Mouse (Mus musculus): ENCODE data around the gene Lrmp. TPM values are rescaled to one million over a fixed set of nuclear protein-coding genes. Genes with fewer than 3 reads are reported as not detected.

The Lrmp gene
- polyA plus RNA-seq, 1 experiment, result 261 TPM

GRCm38 (mm10) chr6:145171892-145172606, 56.6 kb downstream of the Lrmp start:
- Histone ChIP-seq H3K27me3 (ENCODE audit: control insufficient read depth, insufficient read depth, low read length) (no peaks in the 10 kb centered on the region), H3K4me1 (replicated peaks; ENCODE audit: control insufficient read depth, insufficient read depth, low read length) (no peaks in the 10 kb centered on the region), H3K36me3 (ENCODE audit: control insufficient read depth, insufficient read depth, low read length) (peaks cover 67% of the 10 kb centered on the region), H3K4me3 (ENCODE audit: control insufficient read depth, insufficient read depth, low read length) (no peak overlapping the region), H3K27ac (ENCODE audit: control insufficient read depth, insufficient read depth, low read length) (no peak overlapping the region)
- TF ChIP-seq POLR2A (IDR thresholded peaks at IDR 0.05; ENCODE audit: control insufficient read depth, extremely low read depth, insufficient read depth, low read length, poor library complexity) (no peak), CTCF (IDR thresholded peaks at IDR 0.05; ENCODE audit: borderline replicate concordance, control insufficient read depth, extremely low read depth, insufficient read depth, low read length, poor library complexity) (no peak)
- 96% methylated on average over 14 of the region's 14 CpGs for WGBS
- no peak for DNase-seq

GRCm38 (mm10) chr6:145173781-145174191, 58.3 kb downstream of the Lrmp start:
- WGBS, result 95% methylated on average over 11 of the region's 11 CpGs
- Histone ChIP-seq H3K27ac (ENCODE audit: control insufficient read depth, insufficient read depth, low read length) (no peak overlapping the region), H3K4me1 (replicated peaks; ENCODE audit: control insufficient read depth, insufficient read depth, low read length) (no peaks in the 10 kb centered on the region), H3K4me3 (ENCODE audit: control insufficient read depth, insufficient read depth, low read length) (no peak overlapping the region), H3K36me3 (ENCODE audit: control insufficient read depth, insufficient read depth, low read length) (peaks cover 58% of the 10 kb centered on the region), H3K27me3 (ENCODE audit: control insufficient read depth, insufficient read depth, low read length) (no peaks in the 10 kb centered on the region)
- TF ChIP-seq POLR2A (IDR thresholded peaks at IDR 0.05; ENCODE audit: control insufficient read depth, extremely low read depth, insufficient read depth, low read length, poor library complexity) (no peak), CTCF (IDR thresholded peaks at IDR 0.05; ENCODE audit: borderline replicate concordance, control insufficient read depth, extremely low read depth, insufficient read depth, low read length, poor library complexity) (no peak)
- no peak for DNase-seq

- 92% methylated on average over 9 of the region's 9 CpGs for WGBS
- Histone ChIP-seq H3K4me3 (ENCODE audit: control insufficient read depth, insufficient read depth, low read length) (no peak overlapping the region), H3K27me3 (ENCODE audit: control insufficient read depth, insufficient read depth, low read length) (no peaks in the 10 kb centered on the region), H3K4me1 (replicated peaks; ENCODE audit: control insufficient read depth, insufficient read depth, low read length) (no peaks in the 10 kb centered on the region), H3K36me3 (ENCODE audit: control insufficient read depth, insufficient read depth, low read length) (peaks cover 46% of the 10 kb centered on the region), H3K27ac (ENCODE audit: control insufficient read depth, insufficient read depth, low read length) (no peak overlapping the region)
- DNase-seq, result no peak
- TF ChIP-seq CTCF (IDR thresholded peaks at IDR 0.05; ENCODE audit: borderline replicate concordance, control insufficient read depth, extremely low read depth, insufficient read depth, low read length, poor library complexity), result no peak
Measured at GRCm38 (mm10) chr6:145175571-145175981, 60.1 kb downstream of the Lrmp start.

- DNase-seq, result no peak
- TF ChIP-seq CTCF (IDR thresholded peaks at IDR 0.05; ENCODE audit: borderline replicate concordance, control insufficient read depth, extremely low read depth, insufficient read depth, low read length, poor library complexity) (no peak), POLR2A (IDR thresholded peaks at IDR 0.05; ENCODE audit: control insufficient read depth, extremely low read depth, insufficient read depth, low read length, poor library complexity) (no peak)
- no peak overlapping the region for H3K27ac ChIP-seq (ENCODE audit: control insufficient read depth, insufficient read depth, low read length)
- H3K36me3 ChIP-seq (ENCODE audit: control insufficient read depth, insufficient read depth, low read length), result peaks cover 38% of the 10 kb centered on the region
- H3K4me3 ChIP-seq (ENCODE audit: control insufficient read depth, insufficient read depth, low read length), result no peak overlapping the region
- 94% methylated on average over 10 of the region's 10 CpGs for WGBS
- H3K27me3 ChIP-seq (ENCODE audit: control insufficient read depth, insufficient read depth, low read length), result no peaks in the 10 kb centered on the region
- H3K4me1 ChIP-seq (replicated peaks; ENCODE audit: control insufficient read depth, insufficient read depth, low read length), result no peaks in the 10 kb centered on the region
Measured at GRCm38 (mm10) chr6:145176474-145176873, 61.0 kb downstream of the Lrmp start.

- Histone ChIP-seq H3K4me3 (ENCODE audit: control insufficient read depth, insufficient read depth, low read length) (no peak overlapping the region), H3K27me3 (ENCODE audit: control insufficient read depth, insufficient read depth, low read length) (no peaks in the 10 kb centered on the region), H3K27ac (ENCODE audit: control insufficient read depth, insufficient read depth, low read length) (no peak overlapping the region), H3K36me3 (ENCODE audit: control insufficient read depth, insufficient read depth, low read length) (peaks cover 9% of the 10 kb centered on the region), H3K4me1 (replicated peaks; ENCODE audit: control insufficient read depth, insufficient read depth, low read length) (peaks cover 2% of the 10 kb centered on the region; the same call in 1 of the 2 replicates)
- peak; percentile 84 for DNase-seq
- TF ChIP-seq CTCF (IDR thresholded peaks at IDR 0.05; ENCODE audit: borderline replicate concordance, control insufficient read depth, extremely low read depth, insufficient read depth, low read length, poor library complexity), result 0 out of 2 replicates have a peak, but pooled peaks have one; percentile 66
- no peak for TF ChIP-seq POLR2A (IDR thresholded peaks at IDR 0.05; ENCODE audit: control insufficient read depth, extremely low read depth, insufficient read depth, low read length, poor library complexity)
- WGBS, result 49% methylated on average over 6 of the region's 6 CpGs
Measured at GRCm38 (mm10) chr6:145179665-145180064, 64.2 kb downstream of the Lrmp start.

- H3K4me3 ChIP-seq (ENCODE audit: control insufficient read depth, insufficient read depth, low read length), result no peak overlapping the region
- DNase-seq, result no peak
- no peak for TF ChIP-seq CTCF (IDR thresholded peaks at IDR 0.05; ENCODE audit: borderline replicate concordance, control insufficient read depth, extremely low read depth, insufficient read depth, low read length, poor library complexity)
- TF ChIP-seq POLR2A (IDR thresholded peaks at IDR 0.05; ENCODE audit: control insufficient read depth, extremely low read depth, insufficient read depth, low read length, poor library complexity), result no peak
- H3K27ac ChIP-seq (ENCODE audit: control insufficient read depth, insufficient read depth, low read length), result no peak overlapping the region
- H3K4me1 ChIP-seq (replicated peaks; ENCODE audit: control insufficient read depth, insufficient read depth, low read length), result peaks cover 2% of the 10 kb centered on the region; the same call in 1 of the 2 replicates
- no peaks in the 10 kb centered on the region for H3K27me3 ChIP-seq (ENCODE audit: control insufficient read depth, insufficient read depth, low read length)
- WGBS, result 86% methylated on average over 8 of the region's 8 CpGs
- no peaks in the 10 kb centered on the region for H3K36me3 ChIP-seq (ENCODE audit: control insufficient read depth, insufficient read depth, low read length)
Measured at GRCm38 (mm10) chr6:145182044-145182443, 66.6 kb downstream of the Lrmp start.

All from thymus, adult 2 months (tissue).